Mouse (Mus musculus): ENCODE results near the gene Ubap1l.
"Not testable (repeated sequence)": the region's sequence is repeated elsewhere in the genome, so short reads cannot be mapped to it uniquely, and the experiment has no call there.

The Ubap1l gene

GRCm38 (mm10) chr9:65340414-65340813, 20.4 kb upstream of the Ubap1l start:
- Histone ChIP-seq H3K4me1 (replicated peaks; ENCODE audit: low read depth, low read length) (peaks cover 15% of the 10 kb centered on the region), H3K27me3 (ENCODE audit: insufficient read depth, low read length) (peaks cover 21% of the 10 kb centered on the region), H3K36me3 (ENCODE audit: insufficient read depth, low read length) (no peaks in the 10 kb centered on the region), H3K4me3 (replicated peaks; ENCODE audit: low read length) (no peak overlapping the region), H3K9me3 (ENCODE audit: low read length) (peaks cover 19% of the 10 kb centered on the region)
- no peak for TF ChIP-seq POU5F1 (IDR thresholded peaks at IDR 0.05; ENCODE audit: borderline replicate concordance, low read length)
- no peak for TF ChIP-seq NANOG (IDR thresholded peaks at IDR 0.05; ENCODE audit: borderline replicate concordance, low read length)
- no peak for TF ChIP-seq CTCF (conservative IDR thresholded peaks at IDR 0.05; ENCODE audit: low read length)

- peaks cover 30% of the 10 kb centered on the region for H3K4me1 ChIP-seq (replicated peaks; ENCODE audit: low read depth, low read length)
- H3K36me3 ChIP-seq (ENCODE audit: insufficient read depth, low read length); H3K27me3 ChIP-seq (ENCODE audit: insufficient read depth, low read length): not testable (repeated sequence)
- H3K9me3 ChIP-seq (ENCODE audit: low read length) = peaks cover 19% of the 10 kb centered on the region
- peak overlapping the region; percentile 96 for H3K4me3 ChIP-seq (replicated peaks; ENCODE audit: low read length)
These were observed 15.4 kb upstream of the Ubap1l start for GRCm38 (mm10) chr9:65345439-65345838.

- TF ChIP-seq CTCF (conservative IDR thresholded peaks at IDR 0.05; ENCODE audit: low read length) (no peak), POU5F1 (IDR thresholded peaks at IDR 0.05; ENCODE audit: borderline replicate concordance, low read length) (no peak), NANOG (IDR thresholded peaks at IDR 0.05; ENCODE audit: borderline replicate concordance, low read length) (no peak)
- no peaks in the 10 kb centered on the region; the same call in 1 of the 2 replicates for H3K27me3 ChIP-seq (ENCODE audit: insufficient read depth, low read length)
- peaks cover 15% of the 10 kb centered on the region for H3K9me3 ChIP-seq (ENCODE audit: low read length)
- H3K36me3 ChIP-seq (ENCODE audit: insufficient read depth, low read length) = peaks cover 2% of the 10 kb centered on the region; the same call in 1 of the 2 replicates
- H3K4me3 ChIP-seq (replicated peaks; ENCODE audit: low read length) = peak within 1 kb of the TSS; percentile 96
- H3K4me1 ChIP-seq (replicated peaks; ENCODE audit: low read depth, low read length) = peaks cover 35% of the 10 kb centered on the region
These were observed 14.9 kb upstream of the Ubap1l start, which contains the start of gene Pdcd7 for GRCm38 (mm10) chr9:65345854-65346475. TSS of gene Pdcd7 (plus strand) at chr9:65346104.

- no peaks in the 10 kb centered on the region; the same call in 1 of the 2 replicates for H3K27me3 ChIP-seq (ENCODE audit: insufficient read depth, low read length)
- peaks cover 15% of the 10 kb centered on the region for H3K9me3 ChIP-seq (ENCODE audit: low read length)
- peaks cover 2% of the 10 kb centered on the region; the same call in 1 of the 2 replicates for H3K36me3 ChIP-seq (ENCODE audit: insufficient read depth, low read length)
- H3K4me1 ChIP-seq (replicated peaks; ENCODE audit: low read depth, low read length) = peaks cover 36% of the 10 kb centered on the region
- peak overlapping the region; percentile 96 for H3K4me3 ChIP-seq (replicated peaks; ENCODE audit: low read length)
- TF ChIP-seq CTCF (conservative IDR thresholded peaks at IDR 0.05; ENCODE audit: low read length) (no peak), NANOG (IDR thresholded peaks at IDR 0.05; ENCODE audit: borderline replicate concordance, low read length) (no peak), POU5F1 (IDR thresholded peaks at IDR 0.05; ENCODE audit: borderline replicate concordance, low read length) (no peak)
These were observed 14.2 kb upstream of the Ubap1l start for GRCm38 (mm10) chr9:65346476-65347111.

- Histone ChIP-seq H3K36me3 (ENCODE audit: insufficient read depth, low read length) (peaks cover 2% of the 10 kb centered on the region; the same call in 1 of the 2 replicates), H3K4me3 (replicated peaks; ENCODE audit: low read length) (peak overlapping the region; percentile 96), H3K27me3 (ENCODE audit: insufficient read depth, low read length) (no peaks in the 10 kb centered on the region; the same call in 1 of the 2 replicates), H3K9me3 (ENCODE audit: low read length) (peaks cover 15% of the 10 kb centered on the region), H3K4me1 (replicated peaks; ENCODE audit: low read depth, low read length) (peaks cover 36% of the 10 kb centered on the region)
- TF ChIP-seq NANOG (IDR thresholded peaks at IDR 0.05; ENCODE audit: borderline replicate concordance, low read length) (no peak), CTCF (conservative IDR thresholded peaks at IDR 0.05; ENCODE audit: low read length) (no peak), POU5F1 (IDR thresholded peaks at IDR 0.05; ENCODE audit: borderline replicate concordance, low read length) (no peak)
These were observed 13.6 kb upstream of the Ubap1l start for GRCm38 (mm10) chr9:65347112-65347850.

GRCm38 (mm10) chr9:65353251-65353650, 7.6 kb upstream of the Ubap1l start:
- Histone ChIP-seq H3K36me3 (ENCODE audit: insufficient read depth, low read length) (peaks cover 53% of the 10 kb centered on the region), H3K4me3 (replicated peaks; ENCODE audit: low read length) (no peak overlapping the region), H3K27me3 (ENCODE audit: insufficient read depth, low read length) (no peaks in the 10 kb centered on the region), H3K9me3 (ENCODE audit: low read length) (no peaks in the 10 kb centered on the region), H3K4me1 (replicated peaks; ENCODE audit: low read depth, low read length) (peaks cover 41% of the 10 kb centered on the region)
- TF ChIP-seq CTCF (conservative IDR thresholded peaks at IDR 0.05; ENCODE audit: low read length) = no peak
- TF ChIP-seq NANOG (IDR thresholded peaks at IDR 0.05; ENCODE audit: borderline replicate concordance, low read length) = no peak
- no peak for TF ChIP-seq POU5F1 (IDR thresholded peaks at IDR 0.05; ENCODE audit: borderline replicate concordance, low read length)

GRCm38 (mm10) chr9:65356561-65356960, 4.3 kb upstream of the Ubap1l start:
- no peak overlapping the region for H3K4me3 ChIP-seq (replicated peaks; ENCODE audit: low read length)
- H3K9me3 ChIP-seq (ENCODE audit: low read length) = no peaks in the 10 kb centered on the region
- H3K36me3 ChIP-seq (ENCODE audit: insufficient read depth, low read length) = peaks cover 86% of the 10 kb centered on the region
- H3K27me3 ChIP-seq (ENCODE audit: insufficient read depth, low read length) = no peaks in the 10 kb centered on the region
- TF ChIP-seq NANOG (IDR thresholded peaks at IDR 0.05; ENCODE audit: borderline replicate concordance, low read length) (no peak), CTCF (conservative IDR thresholded peaks at IDR 0.05; ENCODE audit: low read length) (no peak), POU5F1 (IDR thresholded peaks at IDR 0.05; ENCODE audit: borderline replicate concordance, low read length) (no peak)
- H3K4me1 ChIP-seq (replicated peaks; ENCODE audit: low read depth, low read length) = peaks cover 18% of the 10 kb centered on the region

GRCm38 (mm10) chr9:65356971-65357370, 3.9 kb upstream of the Ubap1l start:
- Histone ChIP-seq H3K4me1 (replicated peaks; ENCODE audit: low read depth, low read length) (peaks cover 18% of the 10 kb centered on the region), H3K4me3 (replicated peaks; ENCODE audit: low read length) (no peak overlapping the region), H3K9me3 (ENCODE audit: low read length) (no peaks in the 10 kb centered on the region), H3K36me3 (ENCODE audit: insufficient read depth, low read length) (peaks cover 90% of the 10 kb centered on the region), H3K27me3 (ENCODE audit: insufficient read depth, low read length) (no peaks in the 10 kb centered on the region)
- no peak for TF ChIP-seq NANOG (IDR thresholded peaks at IDR 0.05; ENCODE audit: borderline replicate concordance, low read length)
- no peak for TF ChIP-seq CTCF (conservative IDR thresholded peaks at IDR 0.05; ENCODE audit: low read length)
- no peak for TF ChIP-seq POU5F1 (IDR thresholded peaks at IDR 0.05; ENCODE audit: borderline replicate concordance, low read length)

Measured in E14TG2a.4 (cell line).